Mouse (Mus musculus): ENCODE data around the gene Ppm1m. TPM values are rescaled to one million over a fixed set of nuclear protein-coding genes. Genes with fewer than 3 reads are reported as not detected.

Ppm1m gene
- polyA plus RNA-seq, 1 experiment from 2014 or later: 11.3 TPM

DNA sequence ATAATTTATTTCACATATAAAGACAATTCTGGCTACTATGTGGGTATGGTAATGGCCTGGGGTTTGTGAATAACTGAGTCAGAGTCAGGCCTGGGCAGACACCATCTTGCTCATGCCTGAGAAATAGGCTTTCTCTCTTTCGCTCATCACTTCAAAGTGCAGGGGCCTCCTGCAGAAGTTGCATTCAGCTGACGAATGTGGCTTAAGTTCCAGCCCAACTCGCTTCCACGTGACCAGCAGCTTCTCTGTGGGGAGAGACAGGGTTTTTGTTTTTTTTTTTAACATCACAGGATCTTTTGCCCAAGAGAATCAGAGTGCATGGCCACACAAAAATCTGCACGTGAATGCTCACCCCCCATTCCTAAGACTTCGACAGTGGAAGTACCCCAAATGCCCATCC lies 34.4 kb upstream of the Ppm1m start:
- H3K4me3 ChIP-seq (replicated peaks; ENCODE audit: low read depth, low read length): no peak overlapping the region
- H3K9me3 ChIP-seq (ENCODE audit: control insufficient read depth, low read length): no peaks in the 10 kb centered on the region
- no peak overlapping the region for H3K4me2 ChIP-seq (ENCODE audit: low read length)
- ATAC-seq (ENCODE audit: low FRiP score, low TSS enrichment) (no peak), DNase-seq (no peak)
- no peaks in the 10 kb centered on the region for H3K27me3 ChIP-seq (ENCODE audit: control insufficient read depth, insufficient read depth, low read length)
- no peaks in the 10 kb centered on the region for H3K4me1 ChIP-seq (ENCODE audit: control insufficient read depth, insufficient read depth, low read length)
- 85% methylated on average over 6 of the region's 6 CpGs for WGBS
- H3K36me3 ChIP-seq (ENCODE audit: control insufficient read depth, insufficient read depth, low read length): peaks cover 63% of the 10 kb centered on the region
- no peak overlapping the region for H3K9ac ChIP-seq (replicated peaks; ENCODE audit: low read length)
- H3K27ac ChIP-seq (replicated peaks; ENCODE audit: low read depth, low read length): no peak overlapping the region

DNA sequence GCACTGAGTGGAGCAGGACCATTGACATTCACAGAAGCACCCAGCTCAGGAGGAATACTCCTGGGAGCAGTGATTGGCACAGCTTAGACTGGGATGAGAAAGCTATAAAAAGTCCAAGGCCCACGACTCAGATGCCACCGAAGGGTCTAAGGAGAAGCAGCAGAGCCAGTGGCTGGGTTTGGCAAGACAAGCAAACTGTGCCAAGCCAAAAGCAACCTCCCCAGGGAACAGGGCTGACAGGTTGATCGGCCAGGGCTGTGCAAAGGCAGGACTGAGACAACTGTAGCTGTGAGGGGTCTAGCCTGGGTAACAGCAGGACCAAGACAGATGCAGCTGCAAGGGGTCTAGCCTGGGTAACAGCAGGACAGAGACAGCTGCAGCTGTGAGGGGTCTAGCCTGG lies 33.4 kb upstream of the Ppm1m start:
- no peak overlapping the region for H3K4me2 ChIP-seq (ENCODE audit: low read length)
- no peak overlapping the region for H3K27ac ChIP-seq (replicated peaks; ENCODE audit: low read depth, low read length)
- peaks cover 53% of the 10 kb centered on the region for H3K36me3 ChIP-seq (ENCODE audit: control insufficient read depth, insufficient read depth, low read length)
- no peak overlapping the region for H3K9ac ChIP-seq (replicated peaks; ENCODE audit: low read length)
- no peak overlapping the region for H3K4me3 ChIP-seq (replicated peaks; ENCODE audit: low read depth, low read length)
- H3K9me3 ChIP-seq (ENCODE audit: control insufficient read depth, low read length): no peaks in the 10 kb centered on the region
- no peaks in the 10 kb centered on the region for H3K4me1 ChIP-seq (ENCODE audit: control insufficient read depth, insufficient read depth, low read length)
- H3K27me3 ChIP-seq (ENCODE audit: control insufficient read depth, insufficient read depth, low read length): no peaks in the 10 kb centered on the region
- 89% methylated on average over 3 of the region's 3 CpGs for WGBS
- DNase-seq: no peak
- no peak for ATAC-seq (ENCODE audit: low FRiP score, low TSS enrichment)

DNA sequence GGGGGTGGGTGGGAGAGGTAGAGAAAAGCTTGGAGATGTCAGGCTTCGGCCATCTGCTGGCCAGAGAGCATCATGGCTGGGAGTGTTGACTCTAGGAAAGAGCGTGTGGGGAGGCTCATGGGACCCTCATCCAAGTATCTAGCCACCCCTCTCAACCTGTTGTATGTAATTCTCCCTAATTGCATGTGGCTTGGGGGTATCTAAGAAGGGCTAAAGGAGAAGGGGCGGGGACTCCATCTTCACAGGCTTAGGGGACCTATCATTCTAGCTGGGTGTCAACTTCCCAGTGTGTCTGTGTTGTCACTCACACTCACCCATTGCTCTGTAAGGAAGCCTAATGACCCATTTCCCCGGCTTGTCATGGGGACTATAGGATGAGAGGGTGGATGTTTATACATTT lies 32.3 kb upstream of the Ppm1m start:
- no peaks in the 10 kb centered on the region for H3K4me1 ChIP-seq (ENCODE audit: control insufficient read depth, insufficient read depth, low read length)
- ATAC-seq (ENCODE audit: low FRiP score, low TSS enrichment) (no peak), DNase-seq (no peak)
- peaks cover 42% of the 10 kb centered on the region for H3K36me3 ChIP-seq (ENCODE audit: control insufficient read depth, insufficient read depth, low read length)
- no peaks in the 10 kb centered on the region for H3K9me3 ChIP-seq (ENCODE audit: control insufficient read depth, low read length)
- no peak overlapping the region for H3K4me2 ChIP-seq (ENCODE audit: low read length)
- no peaks in the 10 kb centered on the region for H3K27me3 ChIP-seq (ENCODE audit: control insufficient read depth, insufficient read depth, low read length)
- 84% methylated on average over 4 of the region's 4 CpGs for WGBS
- H3K4me3 ChIP-seq (replicated peaks; ENCODE audit: low read depth, low read length): no peak overlapping the region
- H3K9ac ChIP-seq (replicated peaks; ENCODE audit: low read length): no peak overlapping the region
- H3K27ac ChIP-seq (replicated peaks; ENCODE audit: low read depth, low read length): no peak overlapping the region

DNA sequence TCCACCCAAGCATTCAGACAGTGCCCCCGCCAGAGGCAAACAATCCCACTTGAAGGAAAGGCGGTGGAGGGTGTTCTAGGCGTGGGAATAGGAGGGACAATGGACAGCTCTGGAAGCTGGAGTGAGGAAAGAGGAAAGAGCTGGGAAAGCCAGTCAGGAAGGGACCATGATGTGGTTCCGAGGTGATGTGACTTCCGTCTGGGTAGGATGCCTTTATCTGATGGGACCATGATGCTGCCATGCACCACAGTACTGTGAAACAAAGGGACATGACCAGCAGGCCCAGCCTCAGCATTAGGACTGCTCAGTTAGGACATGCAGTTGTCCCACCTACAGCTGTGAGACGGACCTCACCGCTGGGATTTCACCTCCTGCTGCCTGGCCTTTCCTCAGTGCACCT lies 31.7 kb upstream of the Ppm1m start:
- Histone ChIP-seq H3K4me2 (ENCODE audit: low read length) (no peak overlapping the region), H3K27ac (replicated peaks; ENCODE audit: low read depth, low read length) (no peak overlapping the region), H3K27me3 (ENCODE audit: control insufficient read depth, insufficient read depth, low read length) (no peaks in the 10 kb centered on the region), H3K9me3 (ENCODE audit: control insufficient read depth, low read length) (no peaks in the 10 kb centered on the region), H3K9ac (replicated peaks; ENCODE audit: low read length) (no peak overlapping the region), H3K36me3 (ENCODE audit: control insufficient read depth, insufficient read depth, low read length) (peaks cover 36% of the 10 kb centered on the region), H3K4me1 (ENCODE audit: control insufficient read depth, insufficient read depth, low read length) (no peaks in the 10 kb centered on the region), H3K4me3 (replicated peaks; ENCODE audit: low read depth, low read length) (no peak overlapping the region)
- 87% methylated on average over 7 of the region's 7 CpGs for WGBS
- no peak for ATAC-seq (ENCODE audit: low FRiP score, low TSS enrichment)
- no peak for DNase-seq

DNA sequence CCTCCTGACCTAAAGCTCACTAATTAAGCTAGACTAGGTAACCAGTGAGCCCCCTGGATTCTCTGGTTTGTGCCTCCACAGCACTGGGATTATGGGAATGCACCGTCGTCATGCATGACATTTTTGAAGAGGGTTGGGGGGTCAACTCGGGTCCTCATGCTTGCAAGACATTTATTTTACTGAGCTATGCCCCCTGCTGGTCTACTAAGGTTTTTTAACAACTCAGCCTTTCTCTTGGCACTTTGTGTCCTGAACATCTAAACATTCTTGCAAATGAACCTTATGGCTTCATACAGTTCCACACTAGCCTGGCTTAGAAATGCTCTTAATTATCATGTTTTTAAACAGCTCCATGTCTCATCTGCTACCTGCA lies 31.2 kb upstream of the Ppm1m start:
- Histone ChIP-seq H3K4me3 (replicated peaks; ENCODE audit: low read depth, low read length) (no peak overlapping the region), H3K36me3 (ENCODE audit: control insufficient read depth, insufficient read depth, low read length) (peaks cover 32% of the 10 kb centered on the region), H3K4me2 (ENCODE audit: low read length) (no peak overlapping the region), H3K9ac (replicated peaks; ENCODE audit: low read length) (no peak overlapping the region), H3K9me3 (ENCODE audit: control insufficient read depth, low read length) (no peaks in the 10 kb centered on the region), H3K27me3 (ENCODE audit: control insufficient read depth, insufficient read depth, low read length) (no peaks in the 10 kb centered on the region), H3K4me1 (ENCODE audit: control insufficient read depth, insufficient read depth, low read length) (peaks cover 3% of the 10 kb centered on the region; the same call in 1 of the 2 replicates), H3K27ac (replicated peaks; ENCODE audit: low read depth, low read length) (no peak overlapping the region)
- 56% methylated on average over 3 of the region's 3 CpGs for WGBS
- DNase-seq (peak; percentile 20), ATAC-seq (ENCODE audit: low FRiP score, low TSS enrichment) (no peak)

DNA sequence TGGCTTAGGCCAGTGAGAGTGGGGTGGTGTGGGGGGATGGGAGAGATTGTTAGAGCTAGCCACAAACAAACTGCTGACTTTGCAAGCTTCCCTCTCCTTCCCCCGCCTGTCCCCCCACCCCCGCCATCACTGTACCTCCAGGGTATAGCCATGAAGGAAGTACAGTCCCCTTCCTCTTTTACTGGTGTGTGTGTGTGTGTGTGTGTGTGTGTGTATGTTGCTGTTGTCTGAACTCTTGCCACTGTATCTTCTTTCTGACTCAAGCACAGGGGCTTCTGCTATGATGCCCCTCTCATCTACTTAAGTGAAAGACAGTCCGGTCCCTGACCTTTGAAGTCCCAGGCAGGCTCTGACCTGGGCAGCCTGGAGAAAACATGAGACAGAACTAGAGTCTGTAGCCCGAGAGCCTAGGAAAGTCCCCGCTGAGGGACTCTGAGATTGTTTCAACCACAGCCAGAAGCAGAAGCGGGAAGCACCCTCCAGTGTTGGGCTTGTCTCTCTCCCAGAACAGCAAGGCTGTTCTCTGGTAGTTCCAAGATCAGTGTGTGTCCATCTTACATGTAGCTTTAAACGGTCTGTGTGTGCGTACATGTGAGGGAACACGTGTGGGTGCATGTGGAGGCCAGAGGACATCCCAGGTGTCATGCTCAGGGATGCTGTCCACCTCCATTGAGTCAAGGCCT lies 30.6 kb upstream of the Ppm1m start:
- H3K4me1 ChIP-seq (ENCODE audit: control insufficient read depth, insufficient read depth, low read length): peaks cover 4% of the 10 kb centered on the region; the same call in 1 of the 2 replicates
- H3K9me3 ChIP-seq (ENCODE audit: control insufficient read depth, low read length): no peaks in the 10 kb centered on the region
- H3K4me2 ChIP-seq (ENCODE audit: low read length): no peak overlapping the region
- ATAC-seq (ENCODE audit: low FRiP score, low TSS enrichment) (no peak), DNase-seq (no peak)
- H3K36me3 ChIP-seq (ENCODE audit: control insufficient read depth, insufficient read depth, low read length): peaks cover 26% of the 10 kb centered on the region
- no peak overlapping the region for H3K9ac ChIP-seq (replicated peaks; ENCODE audit: low read length)
- H3K27ac ChIP-seq (replicated peaks; ENCODE audit: low read depth, low read length): no peak overlapping the region
- H3K27me3 ChIP-seq (ENCODE audit: control insufficient read depth, insufficient read depth, low read length): peaks cover 4% of the 10 kb centered on the region; the same call in 1 of the 2 replicates
- no peak overlapping the region for H3K4me3 ChIP-seq (replicated peaks; ENCODE audit: low read depth, low read length)
- WGBS: 86% methylated on average over 9 of the region's 9 CpGs

DNA sequence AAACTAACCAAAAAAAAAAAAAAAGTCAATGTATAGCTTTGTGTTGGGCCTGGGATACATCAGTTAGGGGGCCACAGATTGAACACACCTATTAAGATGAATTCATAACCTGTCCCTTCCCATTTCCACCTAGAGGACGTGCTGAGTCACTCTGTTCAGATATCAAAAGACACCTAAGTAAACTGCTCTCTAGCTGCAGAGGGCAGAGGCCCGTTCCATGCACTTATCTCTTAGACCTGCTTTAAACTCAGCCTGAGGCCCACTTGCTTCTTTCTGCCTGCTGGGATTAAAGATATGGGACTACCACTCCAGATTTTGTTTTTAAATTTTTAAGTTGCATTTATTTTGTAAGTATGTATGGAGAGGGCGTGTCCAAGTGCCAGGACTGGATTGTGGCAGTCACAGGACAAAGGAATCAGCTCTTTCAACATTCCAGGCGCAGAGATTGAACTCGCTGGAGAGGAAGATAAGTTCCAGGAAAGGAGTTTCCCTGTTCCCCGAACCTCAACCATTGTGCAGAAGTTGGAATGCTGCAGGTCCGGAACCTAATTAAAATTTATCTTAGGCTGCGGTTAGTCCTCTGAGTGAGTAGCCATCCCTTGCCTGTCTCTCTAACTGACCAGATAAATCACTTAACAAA lies 28.4 kb upstream of the Ppm1m start:
- no peak overlapping the region for H3K27ac ChIP-seq (replicated peaks; ENCODE audit: low read depth, low read length)
- ATAC-seq (ENCODE audit: low FRiP score, low TSS enrichment): no peak
- H3K4me1 ChIP-seq (ENCODE audit: control insufficient read depth, insufficient read depth, low read length): peaks cover 4% of the 10 kb centered on the region; the same call in 1 of the 2 replicates
- H3K4me3 ChIP-seq (replicated peaks; ENCODE audit: low read depth, low read length): no peak overlapping the region
- 68% methylated on average over 8 of the region's 8 CpGs for WGBS
- H3K4me2 ChIP-seq (ENCODE audit: low read length): no peak overlapping the region
- H3K36me3 ChIP-seq (ENCODE audit: control insufficient read depth, insufficient read depth, low read length): peaks cover 3% of the 10 kb centered on the region
- no peaks in the 10 kb centered on the region for H3K9me3 ChIP-seq (ENCODE audit: control insufficient read depth, low read length)
- DNase-seq: no peak
- H3K9ac ChIP-seq (replicated peaks; ENCODE audit: low read length): no peak overlapping the region
- H3K27me3 ChIP-seq (ENCODE audit: control insufficient read depth, insufficient read depth, low read length): peaks cover 8% of the 10 kb centered on the region; the same call in 1 of the 2 replicates

DNA sequence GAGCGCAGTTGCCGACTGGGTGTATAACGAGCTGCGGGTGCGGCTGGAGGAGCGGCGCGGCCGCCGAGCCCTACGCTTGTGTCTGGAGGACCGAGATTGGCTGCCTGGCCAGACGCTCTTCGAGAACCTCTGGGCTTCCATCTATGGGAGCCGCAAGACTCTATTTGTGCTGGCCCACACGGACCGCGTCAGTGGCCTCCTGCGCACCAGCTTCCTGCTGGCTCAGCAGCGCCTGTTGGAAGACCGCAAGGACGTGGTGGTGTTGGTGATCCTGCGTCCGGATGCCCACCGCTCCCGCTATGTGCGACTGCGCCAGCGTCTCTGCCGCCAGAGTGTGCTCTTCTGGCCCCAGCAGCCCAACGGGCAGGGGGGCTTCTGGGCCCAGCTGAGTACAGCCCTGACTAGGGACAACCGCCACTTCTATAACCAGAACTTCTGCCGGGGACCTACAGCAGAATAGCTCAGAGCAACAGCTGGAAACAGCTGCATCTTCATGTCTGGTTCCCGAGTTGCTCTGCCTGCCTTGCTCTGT lies 26.7 kb upstream of the Ppm1m start:
- DNase-seq (peak; percentile 75), ATAC-seq (ENCODE audit: low FRiP score, low TSS enrichment) (peak; percentile 43; the same call in 1 of the 2 replicates)
- 7% methylated on average over 34 of the region's 34 CpGs for WGBS
- Histone ChIP-seq H3K9ac (replicated peaks; ENCODE audit: low read length) (peak overlapping the region; percentile 61), H3K27ac (replicated peaks; ENCODE audit: low read depth, low read length) (peak overlapping the region; percentile 45), H3K4me2 (ENCODE audit: low read length) (peak overlapping the region; percentile 69), H3K4me3 (replicated peaks; ENCODE audit: low read depth, low read length) (peak overlapping the region; percentile 36), H3K9me3 (ENCODE audit: control insufficient read depth, low read length) (no peaks in the 10 kb centered on the region), H3K4me1 (ENCODE audit: control insufficient read depth, insufficient read depth, low read length) (peaks cover 4% of the 10 kb centered on the region; the same call in 1 of the 2 replicates), H3K36me3 (ENCODE audit: control insufficient read depth, insufficient read depth, low read length) (no peaks in the 10 kb centered on the region), H3K27me3 (ENCODE audit: control insufficient read depth, insufficient read depth, low read length) (peaks cover 8% of the 10 kb centered on the region; the same call in 1 of the 2 replicates)
